Mouse (Mus musculus) naive thymus-derived CD4-positive, alpha-beta T cell, adult 2 months (primary cell): ENCODE data around the gene Smim24.

Experiments
- DNase-seq: peaks from one replicate; pipeline ENCODE4 v3.0.0-alpha.2; 2011; ENCODE audit warnings: low read depth

Smim24 gene

GRCm38 (mm10) chr10:81422661-81423217 is 29.9 kb downstream of the Smim24 start:
- no peak for DNase-seq

- DNase-seq, result no peak
These were observed 30.8 kb downstream of the Smim24 start for GRCm38 (mm10) chr10:81423476-81424245.

GRCm38 (mm10) chr10:81424246-81425051 is 31.6 kb downstream of the Smim24 start:
- no peak for DNase-seq

- no peak for DNase-seq
These were observed 32.5 kb downstream of the Smim24 start for GRCm38 (mm10) chr10:81425236-81425850.

- DNase-seq, result no peak
These were observed 33.3 kb downstream of the Smim24 start for GRCm38 (mm10) chr10:81426081-81426671.

- DNase-seq, result no peak
These were observed 34.0 kb downstream of the Smim24 start for GRCm38 (mm10) chr10:81426897-81427296.

- DNase-seq, result no peak
These were observed 34.5 kb downstream of the Smim24 start for GRCm38 (mm10) chr10:81427327-81427726.

GRCm38 (mm10) chr10:81427804-81428506 is 35.1 kb downstream of the Smim24 start:
- no peak for DNase-seq

- DNase-seq, result no peak
These were observed 35.6 kb downstream of the Smim24 start for GRCm38 (mm10) chr10:81428507-81428870.

- DNase-seq, result no peak
These were observed 36.2 kb downstream of the Smim24 start for GRCm38 (mm10) chr10:81429092-81429491.

- peak; percentile 78 for DNase-seq
These were observed 36.8 kb downstream of the Smim24 start for GRCm38 (mm10) chr10:81429605-81430061.

GRCm38 (mm10) chr10:81430141-81430830 is 37.4 kb downstream of the Smim24 start:
- DNase-seq, result peak; percentile 87

GRCm38 (mm10) chr10:81430831-81431525 is 38.1 kb downstream of the Smim24 start:
- DNase-seq, result peak; percentile 68

- peak; percentile 61 for DNase-seq
These were observed 38.8 kb downstream of the Smim24 start for GRCm38 (mm10) chr10:81431526-81432168.

GRCm38 (mm10) chr10:81432169-81432867 is 39.5 kb downstream of the Smim24 start:
- DNase-seq, result no peak

GRCm38 (mm10) chr10:81432868-81433262 is 40.0 kb downstream of the Smim24 start:
- DNase-seq, result peak; percentile 96

GRCm38 (mm10) chr10:81433541-81434289 is 40.9 kb downstream of the Smim24 start:
- DNase-seq, result peak; percentile 82
